Mouse (Mus musculus) lung, postnatal 0 days (tissue): Measurements from ENCODE around the gene Relt. TPM values are rescaled to one million over a fixed set of nuclear protein-coding genes. Genes with fewer than 3 reads are reported as not detected.

Source experiments
- ATAC-seq: fragments of 200-750 bp; cut with Nextera tagmentation; 2 replicates; pipeline ENCODE4 v1.8.0; 2017; ENCODE audit warnings: moderate library complexity
- DNase-seq: peaks from one replicate; pipeline ENCODE4 v3.0.0-alpha.2; 2016; ENCODE audit warnings: low spot score
- H3K27ac ChIP-seq: fragments of 300-500 bp; sonication (generic); 2 replicates; pipeline ENCODE4 v1.5.1; 2014; ENCODE audit warnings: antibody characterized with exemption, mild to moderate bottlenecking, low read length, mixed read lengths
- H3K27me3 ChIP-seq: fragments of 300-500 bp; sonication (generic); replicated peaks from 2 replicates; pipeline ENCODE4 v1.6.1; 2014; ENCODE audit warnings: low read length, mixed read lengths; ENCODE audit not compliant: insufficient read depth
- H3K36me3 ChIP-seq: fragments of 300-500 bp; sonication (generic); 2 replicates; pipeline ENCODE4 v1.6.1; 2014; ENCODE audit warnings: low read length, mixed read lengths; ENCODE audit not compliant: insufficient read depth
- H3K4me1 ChIP-seq: fragments of 300-500 bp; sonication (generic); 2 replicates; pipeline ENCODE4 v1.6.1; 2014; ENCODE audit warnings: antibody characterized with exemption, low read depth, low read length, mixed read lengths; ENCODE audit not compliant: insufficient read depth
- H3K4me2 ChIP-seq: fragments of 300-500 bp; sonication (generic); replicated peaks from 2 replicates; pipeline ENCODE4 v1.6.1; 2014; ENCODE audit warnings: low read depth, mild to moderate bottlenecking, low read length, moderate library complexity, mixed read lengths
- H3K4me3 ChIP-seq: fragments of 300-500 bp; sonication (generic); 2 replicates; pipeline ENCODE4 v1.5.1; 2014; ENCODE audit warnings: low read depth, low read length
- H3K9ac ChIP-seq: fragments of 300-500 bp; sonication (generic); replicated peaks from 2 replicates; pipeline ENCODE4 v1.6.1; 2014; ENCODE audit warnings: low read depth, mild to moderate bottlenecking
- H3K9me3 ChIP-seq: fragments of 300-500 bp; sonication (generic); 2 replicates; pipeline ENCODE4 v1.6.1; 2016; ENCODE audit warnings: low read length, mixed read lengths
- CTCF ChIP-seq: IDR thresholded peaks from 2 replicates; pipeline ENCODE4 v1.5.1; 2016; ENCODE audit warnings: antibody characterized with exemption, mild to moderate bottlenecking
- EP300 ChIP-seq: IDR thresholded peaks from 2 replicates; pipeline ENCODE4 v1.6.1; 2016; ENCODE audit warnings: antibody characterized with exemption, mild to moderate bottlenecking, control low read depth
- WGBS: fragments of 180-500 bp; shearing (Covaris S2); extraction: QIAGEN DNeasy Blood & Tissue Kit; methylation state at CpG from one replicate; pipeline ENCODE4 v1.1.7; 2014; 5-methylcytosine and 5-hydroxymethylcytosine counted together
- polyA plus RNA-seq: library from polyadenylated mRNA; unstranded; fragments of >200 nt; fragmentation: Nextera tagmentation; extraction: Ambion mirVana; gene quantifications from 2 replicates; pipeline ENCODE4 v1.2.1, GENCODE M21; 2015

Gene Relt
- polyA plus RNA-seq, 1 experiment from 2014 or later = 3.8 TPM

DNA sequence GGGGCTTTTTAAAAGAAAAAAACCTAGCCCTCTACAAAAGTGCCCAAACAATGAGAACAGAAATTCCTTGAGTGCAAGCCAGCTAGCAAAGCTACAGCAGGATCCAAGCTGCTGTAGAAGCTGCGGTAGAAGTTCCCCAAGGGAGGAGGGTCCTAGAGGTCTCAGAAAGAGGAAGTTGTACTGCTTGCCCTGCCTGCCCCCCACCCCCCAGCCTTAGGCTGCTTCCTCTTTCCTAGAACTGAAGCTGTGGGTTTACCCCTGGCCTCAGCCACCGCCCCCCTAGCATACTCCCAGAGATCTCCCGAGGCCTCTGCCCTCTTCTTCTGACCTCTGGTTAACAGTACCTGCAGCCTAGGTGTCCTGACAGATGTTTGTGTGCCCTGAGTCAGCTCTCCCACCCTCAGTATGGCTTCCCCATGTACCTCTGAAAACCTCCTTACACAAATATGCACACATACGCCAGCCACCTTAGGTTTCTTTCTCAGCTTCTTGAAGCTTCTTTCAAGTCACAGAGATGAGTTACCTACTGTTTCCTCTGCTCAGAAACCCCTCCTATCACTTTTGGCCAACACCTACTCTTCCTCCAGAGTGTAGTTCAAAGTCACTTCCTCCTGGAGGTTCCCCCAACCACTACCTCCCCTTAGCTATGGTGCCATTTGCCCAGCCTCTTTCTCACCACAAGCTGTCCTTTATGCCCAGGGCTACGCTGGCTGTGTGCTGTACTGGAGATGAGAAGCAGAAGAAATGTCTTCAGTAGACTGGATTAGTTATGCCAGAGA is 7.3 kb downstream of the Relt start:
- ATAC-seq (peak; percentile 53), DNase-seq (peak; percentile 58)
- no peaks in the 10 kb centered on the region for H3K27me3 ChIP-seq
- TF ChIP-seq EP300 = no peak
- TF ChIP-seq CTCF = no peak
- H3K4me2 ChIP-seq = no peak overlapping the region
- H3K4me3 ChIP-seq = no peak overlapping the region
- H3K9ac ChIP-seq = no peak overlapping the region
- 0 out of 2 replicates have a peak, but pooled peaks cover 7% of the 10 kb centered on the region for H3K4me1 ChIP-seq
- H3K36me3 ChIP-seq = no peaks in the 10 kb centered on the region
- no peaks in the 10 kb centered on the region for H3K9me3 ChIP-seq
- 48% methylated on average over 5 of the region's 5 CpGs for WGBS
- H3K27ac ChIP-seq = peak overlapping the region; percentile 17; the same call in 1 of the 2 replicates

DNA sequence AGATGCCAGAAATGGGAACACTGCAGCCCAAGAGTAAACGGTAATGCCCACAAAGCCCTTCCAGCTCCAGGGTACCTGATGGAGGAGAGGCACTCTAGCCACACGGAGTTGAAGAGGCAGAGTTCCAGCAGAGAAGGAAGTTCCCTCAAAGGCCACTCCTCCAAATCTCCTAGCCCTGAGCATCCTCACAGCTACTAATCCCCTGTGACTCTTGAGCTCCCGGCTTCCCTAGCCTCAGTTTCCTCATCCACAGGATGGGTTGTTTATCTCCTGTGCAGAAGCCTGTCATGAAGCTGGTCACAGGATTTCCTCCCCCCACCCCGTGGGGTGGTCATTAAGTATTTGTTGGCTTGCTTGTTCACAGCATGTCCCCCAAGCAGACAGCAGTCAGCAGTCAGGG is 7.9 kb downstream of the Relt start:
- Histone ChIP-seq H3K4me1 (0 out of 2 replicates have a peak, but pooled peaks cover 7% of the 10 kb centered on the region), H3K9ac (no peak overlapping the region), H3K4me3 (no peak overlapping the region), H3K36me3 (no peaks in the 10 kb centered on the region), H3K27ac (no peak overlapping the region), H3K27me3 (no peaks in the 10 kb centered on the region), H3K4me2 (no peak overlapping the region), H3K9me3 (no peaks in the 10 kb centered on the region)
- ATAC-seq = no peak
- 35% methylated on average over 4 of the region's 4 CpGs for WGBS
- DNase-seq = no peak
- TF ChIP-seq CTCF (no peak), EP300 (no peak)

DNA sequence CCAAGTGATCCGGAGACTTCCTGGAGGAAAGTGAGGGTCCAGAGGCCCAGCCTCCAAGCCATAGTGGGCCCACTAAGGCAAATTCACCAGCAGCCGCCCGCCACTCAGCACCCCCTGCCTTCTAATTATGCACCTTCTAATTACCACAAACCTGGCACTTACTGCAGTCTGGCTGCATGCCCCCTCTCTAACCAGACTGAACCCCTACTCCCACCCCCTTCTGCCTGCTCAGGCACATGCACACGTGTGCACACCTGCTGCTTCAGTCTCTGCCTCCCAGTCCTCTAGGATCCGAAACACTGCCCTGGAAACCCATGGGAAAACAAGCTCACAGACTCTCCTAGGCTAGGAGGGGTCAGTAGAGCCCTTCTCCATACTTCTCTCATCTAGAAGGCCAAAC is 8.4 kb downstream of the Relt start:
- Histone ChIP-seq H3K27ac (no peak overlapping the region), H3K27me3 (no peaks in the 10 kb centered on the region), H3K9me3 (no peaks in the 10 kb centered on the region), H3K4me1 (0 out of 2 replicates have a peak, but pooled peaks cover 7% of the 10 kb centered on the region), H3K9ac (no peak overlapping the region), H3K4me2 (no peak overlapping the region), H3K4me3 (no peak overlapping the region), H3K36me3 (no peaks in the 10 kb centered on the region)
- TF ChIP-seq CTCF (no peak), EP300 (no peak)
- WGBS = 81% methylated on average over 5 of the region's 5 CpGs
- DNase-seq = no peak
- ATAC-seq = no peak

DNA sequence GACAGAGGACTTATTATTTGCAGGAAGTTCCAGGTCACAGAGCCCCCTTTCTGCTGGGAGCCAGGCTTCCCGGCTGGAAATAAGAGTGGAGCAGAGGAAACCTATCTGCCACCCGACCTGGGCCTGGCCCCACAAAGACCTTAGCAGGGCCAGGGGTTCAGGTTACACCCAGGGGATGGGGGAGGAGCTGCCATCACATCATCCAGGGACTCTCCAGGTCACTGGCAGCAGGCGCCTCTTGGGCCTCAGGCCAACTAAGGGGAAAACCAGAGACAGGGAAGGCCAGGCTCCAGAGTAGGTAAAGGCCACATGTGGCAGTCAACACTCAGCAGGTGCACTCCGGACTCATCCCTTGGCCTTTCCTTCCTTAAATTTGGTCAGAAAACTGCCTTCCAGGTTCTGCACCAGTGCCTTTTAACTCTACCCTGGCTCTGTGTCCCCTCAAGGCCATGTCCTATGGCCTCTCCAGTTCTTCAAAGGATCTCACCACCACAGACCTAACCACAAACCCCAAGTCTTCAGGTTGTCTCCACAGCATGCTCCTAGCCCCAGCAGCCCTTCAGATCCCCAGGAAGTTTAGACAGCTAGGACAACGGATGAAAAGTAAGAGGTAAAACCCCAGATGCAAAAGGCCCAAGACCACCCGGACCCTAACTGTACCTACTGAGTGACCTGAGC is 9.0 kb downstream of the Relt start:
- ATAC-seq = no peak
- H3K9me3 ChIP-seq = no peaks in the 10 kb centered on the region
- TF ChIP-seq EP300 (no peak), CTCF (no peak)
- no peak for DNase-seq
- H3K27ac ChIP-seq = no peak overlapping the region
- no peaks in the 10 kb centered on the region for H3K36me3 ChIP-seq
- 0 out of 2 replicates have a peak, but pooled peaks cover 7% of the 10 kb centered on the region for H3K4me1 ChIP-seq
- no peaks in the 10 kb centered on the region for H3K27me3 ChIP-seq
- no peak overlapping the region for H3K4me3 ChIP-seq
- H3K4me2 ChIP-seq = no peak overlapping the region
- 54% methylated on average over 6 of the region's 6 CpGs for WGBS
- no peak overlapping the region for H3K9ac ChIP-seq

DNA sequence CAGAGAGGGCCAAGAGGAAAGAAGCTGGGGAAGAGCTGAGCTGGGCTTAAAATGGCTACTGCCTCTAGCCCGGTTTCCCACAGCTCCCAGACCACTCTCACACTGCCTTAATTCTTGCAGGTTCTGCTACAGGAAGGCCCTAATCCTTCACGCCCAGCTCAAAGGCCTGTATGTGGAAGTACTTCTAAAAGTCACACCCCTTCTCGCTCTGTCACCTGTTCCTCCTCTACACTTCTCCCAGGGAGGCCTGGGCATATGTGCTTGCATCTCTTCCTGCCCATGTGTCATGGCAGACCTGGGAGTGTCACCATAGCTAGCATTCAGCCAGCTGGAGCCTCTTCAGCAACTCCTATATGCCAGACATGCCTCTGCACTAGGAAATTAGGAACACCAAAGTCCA is 9.8 kb downstream of the Relt start:
- no peaks in the 10 kb centered on the region for H3K27me3 ChIP-seq
- H3K9me3 ChIP-seq = no peaks in the 10 kb centered on the region
- no peak overlapping the region for H3K27ac ChIP-seq
- 0 out of 2 replicates have a peak, but pooled peaks cover 7% of the 10 kb centered on the region for H3K4me1 ChIP-seq
- ATAC-seq = no peak
- no peak for TF ChIP-seq EP300
- TF ChIP-seq CTCF = no peak
- no peak overlapping the region for H3K4me2 ChIP-seq
- no peak for DNase-seq
- H3K36me3 ChIP-seq = no peaks in the 10 kb centered on the region
- 53% methylated on average over 3 of the region's 3 CpGs for WGBS
- no peak overlapping the region for H3K9ac ChIP-seq
- no peak overlapping the region for H3K4me3 ChIP-seq

DNA sequence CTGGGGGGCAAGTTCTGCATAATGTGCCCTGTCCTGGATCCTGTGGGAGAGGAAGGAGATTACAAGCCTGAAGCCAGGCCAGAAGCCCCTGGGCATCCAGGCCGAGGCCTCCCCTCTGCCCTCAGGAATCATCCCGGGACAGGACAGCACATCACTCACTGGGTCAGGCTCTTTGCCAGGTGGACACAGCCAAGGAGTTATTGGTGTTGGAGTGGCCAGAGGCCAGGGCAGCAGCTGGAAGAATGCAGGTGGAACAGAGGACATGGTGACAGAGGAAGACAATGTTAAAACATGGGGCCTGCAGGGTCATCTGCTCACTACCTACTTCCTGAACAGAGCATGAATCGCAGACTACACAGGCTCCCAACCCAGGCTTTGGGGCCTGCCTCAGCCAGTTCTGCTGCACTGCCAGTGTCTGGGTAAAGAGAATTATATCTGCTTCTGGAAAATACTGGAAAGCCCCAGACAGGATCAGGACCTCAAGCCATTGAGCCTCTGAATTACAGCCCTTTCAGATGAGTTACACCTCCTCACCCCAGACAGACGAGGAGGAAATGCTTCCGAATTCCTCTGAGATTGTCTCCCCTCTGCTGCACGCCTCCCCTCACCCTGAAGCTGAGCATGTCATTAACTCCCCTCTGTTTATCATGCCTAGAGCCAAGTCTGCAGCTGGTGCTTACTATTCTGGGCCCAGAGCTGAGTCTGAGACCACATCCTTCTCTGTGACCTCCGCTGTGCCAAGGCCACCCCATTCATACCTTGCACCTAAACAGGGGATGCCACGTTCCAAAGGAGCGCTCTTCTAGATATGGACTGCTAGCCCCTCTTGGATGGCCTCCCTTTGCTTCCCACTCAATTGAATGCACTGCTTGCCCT is 11.5 kb downstream of the Relt start:
- DNase-seq = no peak
- WGBS = 49% methylated on average over 9 of the region's 9 CpGs
- Histone ChIP-seq H3K4me2 (no peak overlapping the region), H3K4me3 (no peak overlapping the region), H3K9ac (no peak overlapping the region), H3K27me3 (no peaks in the 10 kb centered on the region), H3K4me1 (0 out of 2 replicates have a peak, but pooled peaks cover 7% of the 10 kb centered on the region), H3K9me3 (no peaks in the 10 kb centered on the region), H3K27ac (no peak overlapping the region), H3K36me3 (no peaks in the 10 kb centered on the region)
- ATAC-seq = no peak
- TF ChIP-seq EP300 (no peak), CTCF (no peak)
